Mouse (Mus musculus) hindbrain, embryonic 13.5 days (tissue): ENCODE results near the gene Polr1b. TPM values are rescaled to one million over a fixed set of nuclear protein-coding genes. Genes with fewer than 3 reads are reported as not detected.

Experiments used
- ATAC-seq: fragments of 200-750 bp; cut with Nextera tagmentation; 2 replicates; pipeline ENCODE4 v1.8.0; 2017; ENCODE audit warnings: moderate TSS enrichment; ENCODE audit not compliant: low FRiP score
- H3K27ac ChIP-seq: fragments of 300-500 bp; sonication (generic); 2 replicates; pipeline ENCODE4 v1.5.1; 2015; ENCODE audit warnings: inconsistent platforms, mild to moderate bottlenecking, moderate library complexity
- H3K27me3 ChIP-seq: fragments of 300-500 bp; sonication (generic); 2 replicates; pipeline ENCODE4 v1.6.1; 2015; ENCODE audit warnings: mild to moderate bottlenecking, inconsistent platforms
- H3K36me3 ChIP-seq: fragments of 300-500 bp; sonication (generic); 2 replicates; pipeline ENCODE4 v1.6.1; 2015; ENCODE audit warnings: mild to moderate bottlenecking, inconsistent platforms
- H3K4me1 ChIP-seq: fragments of 300-500 bp; sonication (generic); replicated peaks from 2 replicates; pipeline ENCODE4 v1.6.1; 2015; ENCODE audit warnings: inconsistent platforms
- H3K4me2 ChIP-seq: fragments of 300-500 bp; sonication (generic); 2 replicates; pipeline ENCODE4 v1.6.1; 2015; ENCODE audit warnings: inconsistent platforms, mild to moderate bottlenecking, moderate library complexity
- H3K4me3 ChIP-seq: fragments of 300-500 bp; sonication (generic); 2 replicates; pipeline ENCODE4 v1.5.1; 2015; ENCODE audit warnings: mild to moderate bottlenecking, inconsistent platforms
- H3K9ac ChIP-seq: fragments of 300-500 bp; sonication (generic); 2 replicates; pipeline ENCODE4 v1.6.1; 2015; ENCODE audit warnings: mild to moderate bottlenecking, inconsistent platforms
- H3K9me3 ChIP-seq: fragments of 300-500 bp; sonication (generic); 2 replicates; pipeline ENCODE4 v1.6.1; 2016; ENCODE audit warnings: inconsistent platforms
- WGBS: fragments of 180-500 bp; shearing (Covaris S2); methylation state at CpG from one replicate; pipeline ENCODE4 v1.1.7; 2015; 5-methylcytosine and 5-hydroxymethylcytosine counted together
- polyA plus RNA-seq: library from polyadenylated mRNA; unstranded; fragments of >200 nt; fragmentation: Nextera tagmentation; extraction: Ambion mirVana; gene quantifications from 2 replicates; pipeline ENCODE4 v1.2.1, GENCODE M21; 2015

Polr1b gene
- polyA plus RNA-seq, 1 experiment from 2014 or later, result 15.4 TPM

GRCm38 (mm10) chr2:129174474-129174873 is 73.7 kb downstream of the Polr1b start:
- H3K4me1 ChIP-seq, result no peaks in the 10 kb centered on the region
- no peaks in the 10 kb centered on the region for H3K36me3 ChIP-seq
- H3K27ac ChIP-seq, result no peak overlapping the region
- WGBS, result 46% methylated on average over 7 of the region's 7 CpGs
- H3K9me3 ChIP-seq, result no peaks in the 10 kb centered on the region
- no peak for ATAC-seq
- no peak overlapping the region for H3K4me2 ChIP-seq
- no peaks in the 10 kb centered on the region for H3K27me3 ChIP-seq
- H3K9ac ChIP-seq, result no peak overlapping the region
- H3K4me3 ChIP-seq, result no peak overlapping the region

- Histone ChIP-seq H3K27ac (no peak overlapping the region), H3K4me3 (no peak overlapping the region), H3K4me1 (no peaks in the 10 kb centered on the region), H3K9me3 (no peaks in the 10 kb centered on the region), H3K9ac (no peak overlapping the region), H3K36me3 (no peaks in the 10 kb centered on the region), H3K4me2 (no peak overlapping the region), H3K27me3 (no peaks in the 10 kb centered on the region)
- 78% methylated on average over 2 of the region's 2 CpGs for whole genome bisulfite sequencing
- ATAC-seq, result no peak
Measured at GRCm38 (mm10) chr2:129175636-129176035, 74.8 kb downstream of the Polr1b start.

Other genes with a start within 250 kb of the Polr1b start
- gene Fbln7, start 238.0 kb upstream of the Polr1b start, polyA plus RNA-seq, result 1.2 and 1.8 TPM in 2 replicates
- 11.2 and 11.9 TPM in 2 replicates for gene Zc3h8, start 156.9 kb upstream of the Polr1b start, polyA plus RNA-seq
- 3.5 and 3.8 TPM in 2 replicates for gene Zc3h6, start 133.6 kb upstream of the Polr1b start, polyA plus RNA-seq
- 22.6 and 23.7 TPM in 2 replicates for gene Gm10762, start 133.3 kb upstream of the Polr1b start, polyA plus RNA-seq
- 0.67 and 0.77 TPM in 2 replicates for gene Vinac1, start 52.8 kb upstream of the Polr1b start, polyA plus RNA-seq
- gene Ttl, start 35.1 kb upstream of the Polr1b start, polyA plus RNA-seq, result 33.0 and 33.8 TPM in 2 replicates
- 24.4 and 24.5 TPM in 2 replicates for gene Chchd5, start 28.7 kb downstream of the Polr1b start, polyA plus RNA-seq
- gene Slc20a1, start 97.8 kb downstream of the Polr1b start, polyA plus RNA-seq, result 47.2 and 48.2 TPM in 2 replicates
- gene Ckap2l, start 196.2 kb downstream of the Polr1b start, polyA plus RNA-seq, result 10.1 and 11.1 TPM in 2 replicates
- gene Il1a, start 209.0 kb downstream of the Polr1b start, polyA plus RNA-seq, result 0.26 and 0.43 TPM in 2 replicates